Mouse (Mus musculus) kidney, adult 10 weeks (tissue): ENCODE data around the gene Zfp804a. TPM values are rescaled to one million over a fixed set of nuclear protein-coding genes. Genes with fewer than 3 reads are reported as not detected.

Source experiments
- polyA plus RNA-seq: library from polyadenylated mRNA; stranded (reverse); fragments of 350-450 nt; fragmentation: Illumina TruSeq; extraction: RNeasy Lipid Tissue Mini Kit (QIAGEN cat#74804); gene quantifications from one replicate; pipeline ENCODE4 v1.2.3, GENCODE M21; 2014; ENCODE audit warnings: low read depth, low replicate concordance

Zfp804a gene
- polyA plus RNA-seq: 0.12 TPM

DNA sequence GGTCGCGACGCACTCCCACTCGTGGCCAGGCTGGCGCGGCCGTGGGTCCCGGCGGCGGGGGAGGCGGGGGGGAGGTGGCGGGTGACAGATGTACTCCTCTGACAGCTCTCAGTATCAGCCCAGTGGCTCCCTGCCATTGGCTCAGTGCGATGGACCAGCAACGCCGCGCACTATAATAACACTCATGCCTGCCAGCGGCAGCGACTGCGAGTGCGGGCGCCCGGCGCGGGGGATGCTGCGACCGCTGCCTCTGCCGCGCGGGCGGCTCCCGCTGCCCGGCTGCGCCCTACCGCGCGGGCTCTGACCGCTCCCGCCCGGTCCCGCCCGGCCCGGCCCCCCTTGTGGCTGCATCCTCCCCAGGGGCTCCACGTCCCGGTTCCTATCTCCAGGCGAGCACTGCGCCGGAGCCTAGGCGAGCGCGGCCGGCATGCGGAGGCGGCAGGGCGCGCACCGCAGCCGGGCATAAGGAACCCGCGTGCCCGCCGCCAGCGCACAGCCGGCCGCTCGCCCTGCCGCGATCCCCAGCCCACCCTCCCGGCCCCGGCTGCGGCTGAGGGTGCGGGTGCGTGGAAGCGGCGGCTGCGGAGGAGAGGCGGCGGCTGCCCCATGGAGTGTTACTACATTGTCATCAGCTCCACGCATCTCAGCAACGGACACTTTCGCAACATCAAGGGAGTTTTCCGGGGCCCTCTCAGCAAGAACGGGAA is at the start of gene Zfp804a:
Zfp804a (plus strand) TSS at position 38 of the 707 bp plus-strand sequence.

